Mouse (Mus musculus) B cell, adult 2 months (primary cell): ENCODE data around the gene Tgfb1.
"Not testable (repeated sequence)": the region's sequence is repeated elsewhere in the genome, so short reads cannot be mapped to it uniquely, and the experiment has no call there.

Experiments
- DNase-seq, 2 experiments: peaks; one replicate each; pipeline ENCODE4 v3.0.0; 2022

Tgfb1 gene

DNA sequence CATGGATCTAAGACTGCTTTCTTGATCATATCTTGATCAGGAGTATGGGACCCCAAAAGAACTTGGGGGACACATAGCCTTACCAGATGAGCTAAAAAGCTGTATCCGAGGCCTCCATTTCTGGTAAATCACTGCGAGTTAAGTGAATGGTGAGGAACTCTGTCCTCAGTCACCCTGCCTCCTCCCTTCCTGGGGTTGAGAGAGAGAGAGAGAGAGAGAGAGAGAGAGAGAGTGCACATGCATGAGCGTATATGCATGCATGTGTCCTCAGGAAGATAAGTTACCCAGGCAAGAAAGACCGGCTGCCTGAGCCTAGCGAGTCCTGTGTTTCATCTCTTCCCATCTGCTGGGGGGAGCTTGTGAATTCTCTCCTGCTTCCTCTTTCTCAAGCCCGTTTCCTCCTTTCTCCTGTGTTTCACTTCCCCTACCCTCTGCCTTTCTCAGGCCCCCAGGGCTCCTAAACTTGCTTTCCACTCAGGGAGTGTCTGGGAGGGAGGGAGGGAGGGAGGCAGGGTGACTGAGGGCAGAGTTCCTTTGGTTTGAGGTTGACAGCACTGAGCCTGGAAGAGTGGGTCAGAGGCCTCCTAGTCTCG lies 19.9 kb downstream of the Tgfb1 start:
- DNase-seq, result peak; percentile 38 to 45

DNA sequence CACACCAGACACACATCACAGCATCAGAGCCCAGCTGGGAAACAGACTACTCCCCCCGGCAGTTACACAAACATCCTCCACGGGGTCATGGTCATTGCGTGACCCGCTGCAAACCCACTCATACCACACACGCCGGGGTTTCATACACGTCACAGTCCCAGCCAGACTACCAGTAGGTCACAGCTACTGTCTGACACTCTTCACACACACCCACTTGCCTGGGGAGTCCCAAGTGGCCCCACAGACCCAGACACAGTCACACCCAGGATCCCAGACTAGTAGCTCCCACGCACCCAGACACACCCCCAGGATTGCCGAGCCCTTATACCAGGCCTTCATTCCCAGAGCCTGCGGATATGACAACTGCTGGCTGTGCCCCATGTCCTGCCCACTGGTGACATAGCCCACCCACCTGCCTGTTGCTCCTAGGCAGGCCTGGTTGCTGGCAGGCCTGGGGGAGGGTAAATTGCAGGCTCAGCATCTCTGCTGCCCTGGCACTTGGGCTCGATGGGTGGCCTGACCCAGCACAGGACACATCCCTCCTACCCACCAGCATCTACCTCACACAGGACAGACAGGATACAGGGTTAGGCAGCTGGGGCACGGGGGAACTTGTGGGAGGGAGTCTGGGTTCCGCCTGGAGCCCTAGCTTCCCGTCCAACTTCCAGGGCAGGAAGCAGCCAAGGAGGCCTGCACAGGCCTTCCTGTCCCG lies 20.9 kb downstream of the Tgfb1 start:
- peak; percentile 59 to 68 for DNase-seq

DNA sequence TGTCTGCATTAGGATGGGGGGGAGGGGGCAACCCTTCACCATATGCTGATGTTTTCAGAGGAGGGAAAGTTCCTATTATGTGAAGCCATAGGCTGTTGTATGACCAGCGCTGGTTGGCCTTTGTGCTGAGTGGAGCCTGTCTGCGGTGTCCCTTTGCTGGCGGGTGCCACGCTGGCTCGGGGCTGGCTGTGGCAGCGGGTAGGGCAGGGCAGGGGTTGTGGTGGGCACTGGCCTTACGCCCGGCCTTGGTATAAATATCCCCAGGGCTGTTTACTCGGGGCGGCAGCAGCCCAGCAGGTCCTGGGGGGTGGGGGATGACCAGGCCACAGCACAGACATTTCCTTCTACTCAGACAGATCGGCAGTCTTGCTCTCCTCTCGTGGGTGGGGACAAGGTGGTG lies 23.2 kb downstream of the Tgfb1 start:
- DNase-seq, result no peak

DNA sequence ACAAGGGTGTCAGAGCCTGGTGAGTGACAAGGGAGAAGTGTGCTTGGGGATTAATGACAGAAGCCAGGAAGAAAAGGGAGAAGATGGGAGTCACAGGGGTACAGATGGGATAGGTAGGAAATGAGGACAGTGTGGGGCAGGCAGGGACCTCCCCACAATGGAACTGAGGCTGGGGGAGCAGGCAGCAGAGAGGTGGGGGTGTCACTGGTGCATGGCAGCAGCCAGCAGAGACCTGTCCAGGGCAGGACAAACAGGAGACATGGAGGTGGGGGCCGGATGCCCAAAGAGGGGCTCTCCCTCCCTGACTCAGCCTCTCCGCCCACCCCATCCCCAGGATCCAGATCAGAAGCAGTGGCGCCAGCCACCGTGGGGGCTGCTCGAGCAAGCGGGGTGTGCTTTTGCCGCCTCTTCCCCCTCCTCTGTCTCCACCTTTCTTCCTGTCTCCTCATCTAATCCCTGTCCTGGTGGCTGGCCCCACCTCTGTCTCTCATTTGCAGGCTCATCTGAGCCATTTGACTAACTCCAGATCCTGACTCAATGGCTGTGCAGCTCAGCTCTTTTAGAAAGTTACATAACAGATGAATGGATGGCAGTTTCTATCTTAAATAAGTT lies 23.8 kb downstream of the Tgfb1 start:
- peak; percentile 44 to 50 for DNase-seq

DNA sequence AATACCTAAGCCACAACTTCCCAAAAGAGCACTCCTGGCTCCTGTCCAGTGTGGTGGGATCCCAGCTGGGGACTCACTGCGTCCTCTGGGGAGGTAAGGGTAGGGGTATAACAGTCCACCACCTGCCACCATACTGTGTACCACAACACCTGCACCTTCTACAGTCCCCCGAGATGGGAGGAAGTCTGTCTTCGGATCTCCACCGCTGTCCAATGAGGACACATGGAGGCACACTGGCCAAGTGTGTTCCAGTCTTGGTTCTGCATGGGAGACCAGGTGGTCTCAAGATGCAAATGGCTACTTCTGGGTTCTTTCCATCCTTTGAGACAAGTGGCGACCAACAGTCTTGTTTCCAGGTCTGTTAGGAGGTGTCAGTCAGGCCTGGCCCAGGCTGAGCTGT lies 24.4 kb downstream of the Tgfb1 start:
- peak in 1 of 2 experiments; percentile 28 for DNase-seq

DNA sequence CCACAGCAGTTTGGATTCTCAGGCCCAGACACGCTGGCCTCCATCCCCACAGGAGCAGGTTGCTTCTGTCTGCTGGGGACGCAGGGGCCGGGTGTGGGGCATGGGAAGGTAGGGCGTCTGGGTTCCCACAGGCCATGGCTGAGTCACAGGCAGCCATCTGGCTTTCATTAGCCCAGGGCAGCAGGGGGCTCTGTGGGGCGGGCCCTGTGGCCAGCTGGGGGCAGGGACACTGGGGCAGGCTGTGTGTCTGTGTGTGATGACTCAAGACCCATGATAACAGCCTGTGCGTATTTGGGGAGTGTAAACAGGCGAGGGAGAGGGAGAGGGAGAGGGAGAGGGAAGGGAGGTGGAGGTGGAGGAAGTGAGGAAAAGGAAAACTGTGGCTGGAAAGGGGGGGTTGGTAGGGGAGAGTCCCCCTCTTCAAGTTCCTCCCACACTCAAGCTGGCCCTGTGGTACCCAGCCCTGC lies 25.0 kb downstream of the Tgfb1 start:
- DNase-seq, result peak in 1 of 2 experiments; percentile 18

DNA sequence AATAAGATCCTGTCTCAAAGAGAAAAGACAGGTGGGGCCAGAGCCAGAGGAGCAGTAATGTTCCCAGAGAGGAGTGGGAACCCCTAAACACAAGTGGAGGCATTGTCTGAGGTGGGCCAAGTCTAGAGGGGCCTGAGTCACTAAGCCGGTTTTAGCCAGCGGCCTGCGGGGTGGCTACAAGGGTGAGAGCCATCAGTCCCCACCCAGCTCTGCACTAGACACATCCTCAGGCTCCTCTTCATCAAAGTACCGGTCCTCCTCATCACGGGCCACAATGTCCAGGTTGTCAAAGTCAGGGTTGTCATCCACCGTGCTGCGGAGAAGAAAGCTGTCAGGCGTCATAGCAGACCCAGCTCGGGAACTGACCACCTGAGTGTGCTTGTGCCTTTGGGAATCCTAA lies 26.0 kb downstream of the Tgfb1 start:
- no peak for DNase-seq

DNA sequence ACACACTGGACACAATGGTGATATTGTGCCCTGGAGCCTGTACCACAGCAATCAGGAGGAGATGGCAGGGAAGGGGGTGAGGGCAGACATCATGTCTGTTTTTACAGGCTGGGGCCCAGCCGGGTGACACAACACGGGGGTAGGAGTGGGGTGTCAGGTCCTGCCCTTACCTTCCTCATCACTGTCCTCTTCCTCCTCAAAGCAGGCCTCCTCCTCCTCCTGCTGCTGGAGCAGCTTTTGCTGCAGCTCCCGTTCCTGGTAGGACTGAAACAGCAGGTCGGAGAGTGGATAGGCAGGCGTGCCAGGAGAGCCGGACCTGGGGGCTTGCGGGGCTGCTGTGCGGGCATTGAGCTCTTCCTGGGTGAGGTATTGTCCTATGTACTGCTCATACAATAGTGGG lies 27.8 kb downstream of the Tgfb1 start:
- DNase-seq, result no peak

DNA sequence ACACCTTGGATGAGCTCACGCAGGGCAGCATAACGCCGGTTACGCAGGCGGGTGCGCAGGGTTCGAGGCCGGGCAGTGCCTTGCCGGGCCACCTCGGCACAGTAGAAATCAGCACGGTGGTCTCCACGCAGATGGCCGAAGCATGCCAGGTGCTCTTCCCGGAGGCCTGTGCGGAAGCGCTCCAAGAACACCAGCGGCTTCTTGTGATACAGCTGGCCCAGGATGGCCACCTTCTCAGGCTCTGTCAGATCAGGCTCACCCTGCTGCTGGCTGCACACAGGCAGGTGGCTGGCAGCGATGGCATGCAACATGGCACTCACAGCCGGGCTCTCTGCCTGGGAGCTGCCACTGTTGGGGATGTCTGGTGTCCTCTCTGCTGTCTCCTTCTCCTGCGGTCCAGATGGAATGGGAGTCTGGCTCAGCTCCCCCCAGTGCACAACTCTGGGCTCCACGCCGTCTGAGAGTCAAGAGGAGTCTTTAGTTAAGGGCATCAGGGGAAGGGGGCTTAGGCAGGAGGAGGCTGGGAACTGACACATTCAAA lies 29.0 kb downstream of the Tgfb1 start:
- no peak for DNase-seq

DNA sequence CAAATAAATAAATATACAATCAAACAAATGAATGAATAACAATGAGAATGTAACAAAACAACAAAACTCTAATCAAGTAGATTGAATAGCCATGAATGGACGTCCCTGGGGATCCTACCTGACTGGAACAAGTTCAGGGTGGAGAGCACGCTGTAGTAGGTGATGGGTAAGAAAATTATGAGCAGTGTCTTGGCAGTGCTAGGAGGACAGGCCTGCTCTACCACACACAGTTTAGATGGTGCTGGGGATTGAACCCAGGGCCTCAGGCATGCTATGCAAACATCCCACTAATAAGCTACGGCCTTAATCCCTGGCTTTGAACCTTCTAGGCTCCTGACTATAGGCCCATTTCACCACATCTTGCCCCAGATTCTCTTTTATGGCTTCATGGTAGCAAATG lies 30.7 kb downstream of the Tgfb1 start:
- no peak for DNase-seq

DNA sequence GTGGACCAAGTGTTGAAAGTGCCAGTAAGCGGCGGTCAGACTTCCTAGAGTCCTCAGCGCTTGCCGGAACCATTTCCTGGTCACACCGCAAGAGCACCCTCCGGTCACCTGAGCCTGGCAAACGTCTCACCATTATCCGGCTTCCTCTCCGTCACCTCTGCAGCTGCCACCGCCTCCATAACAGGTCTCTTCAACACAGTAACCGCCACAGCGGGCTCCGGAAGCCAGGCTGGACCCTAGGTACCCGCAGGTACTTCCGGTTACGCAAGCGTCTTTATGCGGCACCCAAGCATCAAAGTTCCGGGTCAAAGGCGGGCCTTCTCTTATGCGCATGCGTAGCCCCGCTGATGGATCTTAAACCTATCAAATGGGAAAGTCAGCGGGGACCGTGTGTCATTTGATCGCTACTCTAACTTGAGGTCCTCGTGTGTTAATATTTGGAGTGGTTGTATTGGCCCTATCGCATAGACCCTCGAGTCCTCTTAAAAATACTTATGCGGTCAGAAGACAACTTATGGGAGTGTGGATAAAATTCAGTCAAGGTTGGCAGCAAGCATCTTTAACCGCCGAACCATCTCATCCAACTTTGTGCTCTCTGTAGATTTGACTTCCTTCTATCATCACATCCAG lies 32.1 kb downstream of the Tgfb1 start, which contains the start of gene Ccdc97:
Ccdc97 (minus strand) TSS at position 301 of the 630 bp plus-strand sequence.
- DNase-seq, result peak; percentile 89 to 90

DNA sequence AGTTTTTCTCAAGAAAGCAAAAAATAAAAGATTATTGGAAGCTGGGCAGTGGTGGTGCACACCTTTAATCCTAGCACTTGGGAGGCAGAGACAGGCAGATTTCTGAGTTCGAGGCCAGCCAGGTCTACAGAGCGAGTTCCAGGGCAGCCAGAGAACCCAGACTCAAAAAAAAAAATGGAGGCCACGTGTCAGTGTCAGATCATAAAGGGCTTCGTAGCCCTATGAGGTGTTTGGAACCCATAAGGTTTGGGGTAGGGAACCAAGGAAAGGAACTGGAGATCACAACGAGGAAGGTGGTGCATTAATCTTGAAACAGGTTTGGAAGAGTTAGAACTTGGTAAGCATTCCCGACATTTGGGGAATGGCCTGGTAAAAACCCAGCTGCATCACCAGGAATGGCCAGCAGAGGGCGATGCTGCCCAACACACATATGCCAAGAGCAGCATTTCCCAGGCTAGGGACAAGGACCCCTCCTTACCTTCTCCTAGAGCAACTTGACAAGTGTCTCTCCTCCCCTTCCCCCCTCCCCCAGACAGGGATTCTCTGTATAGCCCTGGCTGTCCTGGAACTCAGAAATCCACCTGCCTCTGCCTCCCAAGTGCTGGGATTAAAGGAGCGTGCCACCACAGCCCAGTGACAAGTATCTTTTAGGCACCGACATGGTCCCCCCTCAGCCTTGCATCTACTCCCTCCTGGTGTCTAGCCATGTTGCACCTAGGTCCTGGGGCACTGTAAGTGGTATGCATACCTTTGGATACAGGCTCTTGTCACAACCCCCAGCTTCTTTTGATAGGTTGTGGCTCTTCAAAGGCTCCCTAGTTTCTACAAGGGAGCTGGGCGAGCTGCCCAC lies 33.2 kb downstream of the Tgfb1 start:
- DNase-seq, result peak; percentile 71 to 73

DNA sequence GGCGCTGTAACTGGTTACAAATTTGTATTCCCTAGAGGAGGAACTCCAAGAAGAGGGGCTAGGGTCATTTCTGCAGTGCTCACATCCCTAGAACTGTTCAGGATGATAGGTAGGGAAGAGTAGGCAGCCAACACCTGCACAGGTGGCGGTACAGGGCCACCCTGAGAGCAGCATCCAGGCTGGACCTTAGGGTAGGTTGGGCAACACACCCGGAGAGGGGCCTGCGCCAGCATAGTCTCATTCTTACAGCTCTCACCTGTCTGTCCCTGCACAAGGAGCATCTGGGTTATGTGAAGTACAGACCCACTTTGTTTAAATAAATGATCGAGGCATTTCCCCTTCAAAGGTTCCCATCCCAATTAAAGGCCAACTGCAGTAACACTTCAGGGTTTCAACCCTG lies 34.0 kb downstream of the Tgfb1 start:
- DNase-seq, result no peak

DNA sequence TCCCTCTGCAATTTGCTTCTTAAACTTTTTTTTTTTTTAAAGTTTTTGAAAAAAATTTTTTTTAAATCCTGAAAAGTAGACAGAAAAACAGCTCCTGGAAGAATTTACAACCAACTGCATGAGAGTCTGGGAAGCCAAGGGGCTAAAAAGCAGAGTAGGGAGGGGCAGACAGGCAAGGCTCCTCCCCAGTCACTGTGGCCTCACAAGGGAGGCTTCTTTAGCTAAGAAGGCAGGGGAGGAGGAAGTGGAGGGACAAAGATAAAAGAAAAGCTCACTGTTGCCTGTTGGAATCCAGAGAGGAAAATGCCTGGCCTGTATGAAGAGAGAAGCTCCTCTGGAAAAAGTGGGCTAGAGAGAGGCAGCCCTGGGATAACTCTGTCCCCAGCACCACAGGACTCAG lies 35.0 kb downstream of the Tgfb1 start:
- not testable (repeated sequence) for DNase-seq

DNA sequence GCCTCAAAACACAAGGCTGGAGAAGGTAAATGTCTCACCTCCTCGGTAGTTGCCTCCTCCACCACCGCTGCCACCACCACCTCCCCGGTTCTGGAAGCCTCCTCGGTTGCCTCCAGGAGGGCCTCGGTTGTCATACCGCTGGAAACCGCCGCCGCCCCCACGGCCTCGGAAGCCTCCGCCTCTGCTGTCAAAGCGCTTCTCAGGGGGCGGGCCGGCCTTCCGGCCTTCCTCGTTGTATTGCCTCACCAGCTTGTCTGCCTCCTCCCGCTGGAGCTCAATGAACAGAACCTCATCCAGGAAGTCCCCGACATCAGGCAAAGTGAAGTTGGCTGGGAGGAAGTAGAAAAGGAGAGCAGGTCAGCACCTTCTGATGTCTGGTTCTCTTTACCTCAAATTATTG lies 39.1 kb downstream of the Tgfb1 start:
- DNase-seq, result no peak

DNA sequence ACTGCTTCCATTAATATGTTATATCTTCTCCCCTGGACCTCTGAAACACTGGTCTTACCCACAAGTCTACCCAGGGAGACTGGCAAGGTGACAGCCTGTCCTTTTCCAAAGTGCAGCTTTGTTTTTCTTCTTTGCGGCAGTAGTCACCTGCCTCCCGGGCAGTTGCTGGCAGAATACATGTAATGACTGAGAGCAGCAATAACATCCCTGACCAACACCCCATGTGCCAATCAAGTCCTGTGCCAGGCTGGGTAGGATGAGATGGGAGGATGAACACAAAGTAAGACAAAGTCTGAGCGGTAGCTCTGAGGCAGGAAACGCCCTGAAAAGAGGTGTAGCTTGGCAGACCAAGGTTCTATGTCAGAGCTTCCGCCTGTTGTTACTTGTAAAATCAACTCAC lies 41.0 kb downstream of the Tgfb1 start:
- no peak for DNase-seq

DNA sequence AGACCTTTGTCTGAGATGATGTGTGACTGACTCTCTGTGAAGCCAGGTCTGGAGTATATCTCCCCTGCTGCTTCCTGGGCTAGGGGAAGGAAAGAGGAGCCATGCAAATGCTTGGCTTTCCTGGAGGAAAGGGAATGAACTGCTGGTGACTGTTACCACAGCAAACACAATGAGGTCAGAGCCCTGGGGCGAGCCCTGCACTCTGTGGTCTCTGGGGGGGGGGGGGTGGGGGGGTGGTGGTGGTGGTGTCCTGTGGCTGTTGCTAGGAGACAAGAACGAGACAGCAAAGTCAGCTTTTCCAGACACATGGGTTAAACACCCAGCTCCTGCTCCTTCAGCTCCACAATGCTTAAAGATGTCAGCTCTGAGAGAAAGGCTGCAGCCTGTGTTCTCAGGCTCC lies 42.6 kb downstream of the Tgfb1 start:
- no peak for DNase-seq

DNA sequence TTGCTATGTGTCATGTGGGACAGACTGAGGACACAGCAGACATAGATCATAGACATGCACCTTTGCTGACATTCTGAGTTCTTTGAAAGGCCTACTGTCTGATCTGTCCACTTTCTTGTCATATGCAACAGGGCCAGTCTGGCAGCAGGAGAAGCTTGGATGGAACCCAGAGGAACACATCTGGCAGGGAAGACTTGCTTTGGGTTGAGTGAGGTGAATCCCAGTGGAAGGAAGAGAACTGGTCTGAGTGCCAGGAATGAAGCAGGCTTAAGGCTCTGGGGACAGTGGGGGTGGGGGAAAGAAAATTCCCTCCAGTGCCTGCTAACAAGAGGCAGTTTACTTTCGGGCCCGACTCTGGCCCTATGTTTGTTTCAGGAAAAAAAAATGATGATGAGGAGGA lies 43.1 kb downstream of the Tgfb1 start:
- no peak for DNase-seq

DNA sequence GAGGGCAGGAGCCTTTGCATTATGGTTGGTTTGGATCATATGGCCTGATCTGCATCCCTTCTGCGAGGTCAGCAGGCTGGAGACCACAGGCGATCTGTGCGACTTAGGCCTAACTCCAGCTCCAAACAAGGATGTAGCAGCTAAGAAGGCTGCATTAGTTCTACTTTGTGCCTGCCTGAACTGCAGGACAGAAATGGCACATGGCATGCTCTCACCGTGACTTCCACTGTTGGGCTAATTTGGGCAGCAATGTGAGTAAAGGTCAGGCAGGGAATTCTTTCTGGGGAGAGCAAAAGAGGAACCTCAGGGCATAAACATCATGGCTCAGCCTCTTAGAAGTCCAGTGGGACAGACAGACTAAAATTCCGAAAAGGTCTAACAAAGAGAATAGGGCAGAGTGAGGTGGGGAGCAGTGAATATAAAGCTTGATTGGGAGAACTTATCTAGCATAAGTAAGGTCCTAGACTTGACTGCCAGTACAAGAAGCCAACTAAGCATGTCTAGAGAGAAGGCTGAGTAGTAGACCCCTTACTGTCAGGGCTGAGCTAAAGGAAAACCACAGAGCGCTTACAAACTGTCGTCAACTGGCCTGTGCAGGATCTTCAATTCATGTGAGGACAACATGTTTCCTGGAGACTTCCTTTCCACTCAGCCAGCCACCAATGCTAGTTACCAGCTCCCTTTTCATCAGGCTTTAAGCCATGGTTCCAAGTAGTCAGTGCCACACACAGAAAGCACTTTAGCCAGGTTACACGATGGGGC lies 44.7 kb downstream of the Tgfb1 start:
- DNase-seq, result no peak

DNA sequence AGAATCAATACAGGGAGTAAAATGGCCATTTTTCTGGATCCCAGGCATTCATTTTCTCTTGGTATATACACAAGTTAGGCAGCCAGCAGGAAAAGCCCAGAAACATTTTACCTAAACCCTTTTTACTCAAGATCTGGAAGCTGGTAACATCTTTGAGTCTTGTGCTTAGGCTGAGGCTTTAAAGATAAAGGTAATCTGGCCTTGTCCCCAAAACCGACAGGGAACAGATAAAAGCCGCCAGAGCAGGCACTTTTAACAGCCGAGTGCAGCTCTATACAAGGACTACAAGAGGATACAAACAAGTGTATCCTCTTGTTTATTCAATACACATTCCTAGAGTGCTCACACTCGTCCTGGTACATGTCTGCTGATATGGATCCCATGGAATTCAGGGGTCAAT lies 48.2 kb downstream of the Tgfb1 start:
- no peak for DNase-seq

DNA sequence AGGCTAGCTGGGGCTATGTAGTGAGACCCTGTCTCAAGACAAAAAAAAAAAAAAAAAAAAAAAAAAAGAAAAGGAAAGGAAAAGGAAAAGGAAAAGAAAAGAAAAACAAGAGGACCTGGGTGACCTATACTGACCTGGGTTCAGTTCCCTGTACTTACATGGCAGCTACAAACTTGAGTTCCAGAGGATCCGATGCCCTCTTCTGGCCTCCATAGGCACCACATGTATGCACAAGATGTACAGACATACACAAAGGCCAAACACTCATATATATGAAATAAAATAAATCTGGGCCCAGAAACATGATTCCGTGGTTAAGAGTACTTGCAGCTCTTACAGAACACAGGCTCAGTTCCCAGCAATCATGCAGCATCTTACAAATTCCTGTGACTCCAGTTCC lies 50.1 kb downstream of the Tgfb1 start:
- peak in 1 of 2 experiments; percentile 17 for DNase-seq

DNA sequence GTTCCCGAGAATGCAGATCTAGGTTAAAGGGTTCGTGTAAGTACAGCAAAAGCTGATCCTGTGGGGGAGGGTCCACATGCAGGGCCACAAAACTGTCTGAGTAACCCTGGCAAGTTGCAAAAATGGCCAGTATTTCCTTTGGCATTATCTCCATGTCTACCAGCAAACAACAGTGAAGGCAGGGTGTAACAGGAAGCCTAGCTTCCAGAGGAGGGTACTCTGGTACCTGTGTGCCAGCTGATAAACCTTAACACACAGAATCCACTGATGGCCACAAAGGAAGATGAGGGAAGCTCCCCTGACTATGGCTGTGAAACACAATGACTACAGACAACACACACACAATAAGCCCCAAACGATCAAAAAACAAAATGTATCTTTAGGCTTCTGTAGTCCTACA lies 51.5 kb downstream of the Tgfb1 start:
- no peak for DNase-seq
